Mouse (Mus musculus): ENCODE measurements around the gene Cyp2u1.
"Not testable (repeated sequence)": the region's sequence is repeated elsewhere in the genome, so short reads cannot be mapped to it uniquely, and the experiment has no call there.

The Cyp2u1 gene

GRCm38 (mm10) chr3:131302452-131303319, at the start of gene Cyp2u1:
Gene Cyp2u1 (minus strand): TSS chr3:131303227.
- DNase-seq (ENCODE audit: low read depth, low spot score) = peak; percentile 94

DNA sequence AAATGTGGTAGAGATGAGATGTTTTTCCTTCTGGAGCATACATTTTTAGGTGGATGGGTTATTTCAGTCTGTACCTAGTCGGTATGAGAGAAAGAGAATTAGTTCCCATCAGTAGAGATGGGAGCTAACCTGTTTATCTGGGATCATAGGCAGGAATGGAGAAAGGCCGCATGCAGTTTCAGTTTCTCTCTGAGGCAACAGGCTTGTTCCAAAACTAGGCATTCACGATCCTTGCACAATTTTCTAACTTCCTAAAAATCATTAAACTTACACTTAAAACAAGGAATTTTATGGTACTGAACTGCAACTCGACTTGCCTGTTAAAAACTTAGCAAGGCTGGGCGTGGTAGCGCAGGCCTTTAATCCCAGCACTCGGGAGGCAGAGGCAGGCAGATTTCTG, 47.5 kb upstream of the Cyp2u1 start:
- DNase-seq (ENCODE audit: low read depth, low spot score) = no peak

GRCm38 (mm10) chr3:131349013-131349412, 46.0 kb upstream of the Cyp2u1 start:
- DNase-seq (ENCODE audit: low read depth, low spot score) = no peak

- peak; percentile 13 for DNase-seq (ENCODE audit: low read depth, low spot score)
These were observed 45.5 kb upstream of the Cyp2u1 start for GRCm38 (mm10) chr3:131348579-131348950.

DNA sequence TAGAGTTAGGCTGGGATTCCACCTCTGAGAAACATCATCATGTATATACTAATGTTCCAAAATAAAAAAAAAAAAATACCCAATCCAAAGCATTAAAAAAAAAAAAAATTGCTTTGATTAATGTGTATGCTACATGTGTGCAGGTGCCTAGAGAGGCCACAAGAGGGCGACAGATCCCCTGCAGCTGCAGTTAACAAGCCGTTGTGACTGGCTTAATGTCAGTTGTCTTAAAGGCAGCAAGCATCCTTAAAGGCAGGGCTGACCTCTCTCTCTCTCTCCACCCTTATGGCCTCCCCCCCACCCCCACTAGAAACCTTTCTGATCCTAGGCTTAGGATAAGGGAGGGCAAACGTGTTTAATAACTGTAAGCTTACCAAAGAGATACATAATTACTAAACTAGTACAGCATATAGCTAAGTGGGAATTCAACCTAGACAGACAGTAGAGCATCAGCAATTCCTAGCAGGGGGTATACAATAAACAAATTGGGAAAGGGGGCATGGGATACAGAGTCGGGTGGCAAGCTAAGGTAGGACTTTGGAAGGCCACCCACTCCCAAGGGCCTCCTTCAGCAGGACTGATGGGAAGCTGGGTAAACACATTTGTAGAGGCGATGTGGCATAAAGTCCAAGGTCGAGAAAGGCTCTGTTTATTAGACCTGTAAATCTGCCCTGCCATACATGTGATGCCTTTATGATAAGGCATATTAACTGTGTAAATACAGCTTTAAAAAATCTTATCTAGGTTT, 45.0 kb upstream of the Cyp2u1 start:
- DNase-seq (ENCODE audit: low read depth, low spot score) = peak; percentile 62

GRCm38 (mm10) chr3:131345903-131346302, 42.9 kb upstream of the Cyp2u1 start:
- DNase-seq (ENCODE audit: low read depth, low spot score) = no peak

DNA sequence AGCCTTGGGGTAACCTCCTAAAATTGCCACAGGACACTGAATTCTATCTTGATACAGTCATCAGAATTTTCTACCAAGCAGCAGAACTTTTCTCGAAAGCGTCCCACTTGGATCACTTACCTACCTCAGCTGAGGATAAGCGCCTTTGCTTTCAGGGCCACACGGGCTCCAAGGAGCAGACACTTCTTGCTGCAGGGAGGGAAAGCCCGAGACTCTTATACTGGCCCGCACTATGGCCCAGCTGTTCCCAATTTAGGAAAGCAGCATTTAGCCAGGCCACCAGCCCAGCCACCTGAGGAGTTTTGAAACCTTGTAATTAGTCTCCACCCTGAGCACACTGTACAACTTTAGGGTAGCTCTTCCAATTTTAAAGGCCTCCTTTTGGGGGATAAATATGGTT, 40.3 kb upstream of the Cyp2u1 start:
- DNase-seq (ENCODE audit: low read depth, low spot score) = no peak

GRCm38 (mm10) chr3:131340885-131341284, 37.9 kb upstream of the Cyp2u1 start:
- DNase-seq (ENCODE audit: low read depth, low spot score) = no peak

DNA sequence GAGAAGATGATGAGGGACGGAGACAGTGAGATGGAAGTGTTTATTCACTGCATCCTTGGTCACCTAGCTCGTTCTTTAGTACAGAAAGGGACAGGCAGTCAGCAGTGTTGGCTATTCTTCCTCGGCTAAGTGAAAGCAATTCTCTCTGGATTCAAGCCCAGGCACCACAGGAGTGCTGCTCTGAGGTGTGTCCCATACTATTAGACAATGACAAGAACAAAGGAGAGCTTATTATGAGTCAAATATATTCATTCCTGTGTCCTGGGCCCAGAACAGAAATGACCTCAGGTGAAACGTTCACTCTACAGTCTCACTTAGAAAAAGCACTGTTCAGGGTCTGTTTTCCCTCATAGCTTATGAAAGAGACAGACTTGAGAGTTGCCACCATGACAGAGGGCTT, 36.3 kb upstream of the Cyp2u1 start:
- DNase-seq (ENCODE audit: low read depth, low spot score) = no peak

- not testable (repeated sequence) for DNase-seq (ENCODE audit: low read depth, low spot score)
These were observed 34.7 kb upstream of the Cyp2u1 start for GRCm38 (mm10) chr3:131337749-131338148.

DNA sequence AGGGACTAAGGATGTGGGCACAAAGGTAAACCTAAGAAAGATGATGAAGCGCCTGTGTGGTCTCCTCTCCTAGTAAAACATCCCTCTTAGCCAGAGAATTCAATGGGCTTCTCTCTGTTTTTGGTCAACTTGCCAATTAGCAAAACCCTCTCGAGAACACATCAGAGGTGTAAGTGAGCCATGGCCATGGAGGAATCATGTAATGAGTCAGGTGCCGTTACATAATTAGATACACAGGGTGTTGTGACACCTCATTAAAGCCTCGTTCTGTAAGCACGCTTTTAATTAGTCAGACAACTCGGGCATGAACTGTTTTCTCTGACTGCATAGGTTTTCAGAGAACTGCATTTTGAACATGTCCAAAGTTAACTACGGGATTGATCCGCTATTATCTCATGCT, 33.6 kb upstream of the Cyp2u1 start:
- DNase-seq (ENCODE audit: low read depth, low spot score) = no peak

DNA sequence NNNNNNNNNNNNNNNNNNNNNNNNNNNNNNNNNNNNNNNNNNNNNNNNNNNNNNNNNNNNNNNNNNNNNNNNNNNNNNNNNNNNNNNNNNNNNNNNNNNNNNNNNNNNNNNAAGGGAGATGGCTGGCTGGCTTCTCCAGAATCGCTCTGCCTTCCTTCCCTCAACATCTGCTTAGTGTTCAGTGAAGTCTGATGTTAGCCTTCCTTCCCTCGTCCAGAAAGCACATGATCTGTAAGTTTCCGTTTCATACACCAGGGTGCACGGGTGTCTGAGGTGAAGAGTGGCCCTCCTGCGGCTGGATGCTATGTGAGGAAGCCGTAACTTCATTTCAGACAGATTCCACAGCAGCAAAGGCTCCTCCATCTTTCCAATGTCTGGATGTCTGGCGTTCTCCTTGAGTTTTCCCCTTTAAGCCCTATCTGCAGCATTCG, 32.1 kb upstream of the Cyp2u1 start:
- no peak for DNase-seq (ENCODE audit: low read depth, low spot score)

DNA sequence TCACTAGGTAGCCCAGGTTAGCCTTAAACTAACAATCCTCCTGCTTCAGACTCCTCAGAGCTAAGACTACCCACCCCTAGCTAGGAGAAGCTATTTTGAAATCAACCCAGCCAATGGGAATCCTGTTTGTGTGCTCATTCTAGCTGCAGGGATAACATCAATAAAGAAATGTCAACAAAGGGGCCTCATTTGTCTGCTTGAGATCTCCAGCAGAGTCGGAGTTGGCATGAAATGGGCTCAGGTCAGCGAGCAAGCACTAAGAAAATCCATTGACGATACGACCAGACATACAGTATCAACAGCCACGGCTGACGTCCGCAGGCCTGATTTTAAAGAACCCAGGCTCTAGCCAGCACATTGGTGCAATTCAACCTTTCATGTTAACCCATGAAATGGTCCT, 24.2 kb upstream of the Cyp2u1 start:
- no peak for DNase-seq (ENCODE audit: low read depth, low spot score)

- DNase-seq (ENCODE audit: low read depth, low spot score) = no peak
These were observed 23.6 kb upstream of the Cyp2u1 start for GRCm38 (mm10) chr3:131326637-131327036.

GRCm38 (mm10) chr3:131322081-131322815, 19.2 kb upstream of the Cyp2u1 start:
- no peak for DNase-seq (ENCODE audit: low read depth, low spot score)

DNA sequence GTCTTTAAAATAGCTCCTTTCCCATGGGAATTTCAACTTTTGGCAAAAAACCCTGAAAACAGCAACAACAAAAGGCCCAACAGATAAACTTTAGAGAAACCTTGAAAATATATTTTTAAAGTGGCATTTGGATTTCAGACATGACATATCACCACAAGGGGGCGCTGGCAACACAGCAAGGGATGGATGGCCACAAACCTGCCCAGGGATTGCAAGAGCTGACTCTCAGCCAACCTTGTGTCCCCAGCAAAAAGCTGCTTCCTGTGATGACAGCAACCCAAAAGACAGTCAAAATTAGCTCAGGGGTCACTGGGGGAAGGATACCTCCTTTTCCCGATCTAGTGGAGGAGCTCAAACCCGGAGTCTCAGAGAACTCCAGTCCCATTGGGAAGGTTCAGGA, 17.2 kb upstream of the Cyp2u1 start:
- peak; percentile 69 for DNase-seq (ENCODE audit: low read depth, low spot score)

DNA sequence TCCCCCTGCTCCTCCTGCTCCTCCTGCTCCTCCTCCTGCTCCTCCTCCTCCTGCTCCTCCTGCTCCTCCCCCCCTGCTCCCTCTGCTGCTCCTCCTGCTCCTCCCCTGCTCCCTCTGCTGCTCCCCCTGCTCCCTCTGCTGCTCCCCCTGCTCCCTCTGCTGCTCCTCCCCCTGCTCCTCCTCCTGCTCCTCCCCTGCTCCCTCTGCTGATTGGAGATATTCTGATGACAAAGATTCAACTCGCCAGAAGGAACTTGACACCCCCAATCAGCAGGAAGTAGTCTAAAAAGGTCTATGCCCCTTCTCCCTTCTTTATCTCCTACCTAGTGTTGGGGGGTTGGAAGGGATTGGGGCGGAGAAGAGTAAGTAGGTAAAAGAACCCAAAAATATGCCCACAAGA, 15.2 kb upstream of the Cyp2u1 start:
- DNase-seq (ENCODE audit: low read depth, low spot score) = no peak

GRCm38 (mm10) chr3:131317126-131317525, 14.1 kb upstream of the Cyp2u1 start:
- no peak for DNase-seq (ENCODE audit: low read depth, low spot score)

DNA sequence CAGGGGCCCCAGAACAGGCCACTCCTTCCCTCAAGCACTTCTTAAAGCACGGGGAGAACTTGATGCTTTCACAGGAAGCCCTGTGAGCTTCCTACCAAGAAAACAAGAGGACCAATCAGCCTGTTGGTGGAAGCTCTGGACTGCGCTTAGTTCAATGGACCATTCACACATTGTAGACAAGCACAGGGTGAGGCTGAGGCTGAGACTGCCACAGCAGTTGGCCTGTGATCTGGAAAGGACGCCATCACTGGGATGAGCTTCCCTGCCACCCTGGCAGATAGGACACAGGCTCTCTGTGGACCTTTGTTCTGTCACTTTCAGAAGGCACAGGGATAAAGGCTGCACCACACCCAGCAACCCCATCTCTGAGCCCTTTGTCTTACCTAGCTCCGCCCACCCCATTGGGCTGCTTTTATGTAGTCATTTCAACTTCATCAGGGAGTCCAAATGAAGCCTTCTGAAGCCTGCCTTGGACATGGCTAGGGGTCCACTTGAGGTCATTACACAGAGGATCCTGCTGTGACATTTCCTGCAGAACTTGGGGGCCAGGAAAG, 13.0 kb upstream of the Cyp2u1 start:
- no peak for DNase-seq (ENCODE audit: low read depth, low spot score)

GRCm38 (mm10) chr3:131312340-131312739, 9.3 kb upstream of the Cyp2u1 start:
- no peak for DNase-seq (ENCODE audit: low read depth, low spot score)

- no peak for DNase-seq (ENCODE audit: low read depth, low spot score)
These were observed 7.5 kb upstream of the Cyp2u1 start for GRCm38 (mm10) chr3:131310572-131310971.

- DNase-seq (ENCODE audit: low read depth, low spot score) = no peak
These were observed 4.8 kb upstream of the Cyp2u1 start for GRCm38 (mm10) chr3:131307811-131308210.

Data from A20 (cell line).